Mouse (Mus musculus): ENCODE data around the gene Gm13694. TPM values are rescaled to one million over a fixed set of nuclear protein-coding genes. Genes with fewer than 3 reads are reported as not detected.
A peak's percentile ranks its signal among the peaks of the same experiment; 100 is the strongest.
"Not testable (repeated sequence)": the region's sequence is repeated elsewhere in the genome, so short reads cannot be mapped to it uniquely, and the experiment has no call there.

The Gm13694 gene
- total RNA-seq (2021), result under 1 TPM; 0.52 to 0.74 TPM
- long read RNA-seq, experiment 1, result 0 reads
- long read RNA-seq, experiment 2, result 0 reads

- intact Hi-C loops (cut with DNase I); DNase-seq: not testable (repeated sequence)
Measured at GRCm38 (mm10) chr2:83978633-83979032, at the start of gene Gm13694. TSS of gene Gm13694 (plus strand) at chr2:83978933.

GRCm38 (mm10) chr2:83929478-83930088 is 49.1 kb upstream of the Gm13694 start:
- intact Hi-C loops (cut with DNase I), result no loop called here
- DNase-seq, result no peak

- peak in 1 of 2 experiments; percentile 23 for DNase-seq
- intact Hi-C loops (cut with DNase I), result no loop called here
Measured at GRCm38 (mm10) chr2:83940931-83941361, 37.8 kb upstream of the Gm13694 start, which contains the start of gene Zswim2. TSS of gene Zswim2 (minus strand) at chr2:83941228.

- intact Hi-C loops (cut with DNase I), result no loop called here
- DNase-seq, result no peak
Measured at GRCm38 (mm10) chr2:83941378-83941777, 37.4 kb upstream of the Gm13694 start.

GRCm38 (mm10) chr2:83941792-83942191 is 36.9 kb upstream of the Gm13694 start:
- intact Hi-C loops (cut with DNase I), result no loop called here
- DNase-seq, result no peak

GRCm38 (mm10) chr2:83955393-83955792 is 23.3 kb upstream of the Gm13694 start, which contains the start of gene Gm13698:
TSS of gene Gm13698 (plus strand) at chr2:83955693.
- intact Hi-C loops (cut with DNase I), result not testable (repeated sequence)

GRCm38 (mm10) chr2:83961203-83961602 is 17.5 kb upstream of the Gm13694 start, which contains the start of gene Gm13693:
TSS of gene Gm13693 (plus strand) at chr2:83961503.
- DNase-seq; intact Hi-C loops (cut with DNase I): not testable (repeated sequence)

More at GRCm38 (mm10) chr2:83955393-83955792, 23.3 kb upstream of the Gm13694 start, which contains the start of gene Gm13698:
- not testable (repeated sequence) for DNase-seq

- DNase-seq; intact Hi-C loops (cut with DNase I): not testable (repeated sequence)
Measured at GRCm38 (mm10) chr2:83967013-83967412, 11.7 kb upstream of the Gm13694 start, which contains the start of gene Gm13695. TSS of gene Gm13695 (plus strand) at chr2:83967313.

GRCm38 (mm10) chr2:83972823-83973222 is 5.9 kb upstream of the Gm13694 start, which contains the start of gene Gm13696:
TSS of gene Gm13696 (plus strand) at chr2:83973123.
- intact Hi-C loops (cut with DNase I); DNase-seq: not testable (repeated sequence)

GRCm38 (mm10) chr2:83984443-83984842 is 5.7 kb downstream of the Gm13694 start, which contains the start of gene Gm13697:
TSS of gene Gm13697 (plus strand) at chr2:83984743.
- intact Hi-C loops (cut with DNase I); DNase-seq: not testable (repeated sequence)

GRCm38 (mm10) chr2:83990253-83990652 is 11.5 kb downstream of the Gm13694 start, which contains the start of gene Gm13691:
TSS of gene Gm13691 (plus strand) at chr2:83990553.
- DNase-seq; intact Hi-C loops (cut with DNase I): not testable (repeated sequence)

GRCm38 (mm10) chr2:83993639-83994255 is 15.0 kb downstream of the Gm13694 start:
- intact Hi-C loops (cut with DNase I); DNase-seq: not testable (repeated sequence)

- DNase-seq; intact Hi-C loops (cut with DNase I): not testable (repeated sequence)
Measured at GRCm38 (mm10) chr2:83994526-83994925, 15.8 kb downstream of the Gm13694 start.

- intact Hi-C loops (cut with DNase I), result no loop called here
- DNase-seq, result no peak
Measured at GRCm38 (mm10) chr2:84008913-84009312, 30.2 kb downstream of the Gm13694 start.

- intact Hi-C loops (cut with DNase I), result no loop called here
- no peak for DNase-seq
Measured at GRCm38 (mm10) chr2:84009818-84010217, 31.1 kb downstream of the Gm13694 start.

- intact Hi-C loops (cut with DNase I), result no loop called here
- no peak for DNase-seq
Measured at GRCm38 (mm10) chr2:84014572-84014971, 35.8 kb downstream of the Gm13694 start.

GRCm38 (mm10) chr2:84016291-84016690 is 37.6 kb downstream of the Gm13694 start:
- intact Hi-C loops (cut with DNase I); DNase-seq: not testable (repeated sequence)

- intact Hi-C loops (cut with DNase I), result no loop called here
- no peak for DNase-seq
Measured at GRCm38 (mm10) chr2:84018330-84018729, 39.6 kb downstream of the Gm13694 start.

GRCm38 (mm10) chr2:84019519-84020305 is 41.0 kb downstream of the Gm13694 start:
- intact Hi-C loops (cut with DNase I), result no loop called here
- no peak for DNase-seq

- intact Hi-C loops (cut with DNase I), result no loop called here
- DNase-seq, result no peak
Measured at GRCm38 (mm10) chr2:84021930-84022329, 43.2 kb downstream of the Gm13694 start.
